ENCODE assay signal across 22 mouse cellular contexts in genomic region chr1:191864551-191865027, GRCm38 (mm10).
"Had no signal": no experiment of that assay in that cellular context is flagged by ENCODE, and none has a peak within 500 bp of the region (broad histone marks: within the 10 kb centered on the region; RNA-seq: fewer than 3 reads in every experiment).

No protein-coding gene starts in this region.

- H3K36me3 ChIP-seq: kidney, embryonic 15.5 days; limb, embryonic 12.5 days; liver, embryonic 12.5 days; liver, embryonic 15.5 days; lung, embryonic 15.5 days; midbrain, embryonic 12.5 days; neural tube, embryonic 12.5 days; neural tube, embryonic 15.5 days had no signal

- H3K4me3 ChIP-seq: kidney, embryonic 15.5 days; left cerebral cortex, adult 2 months; limb, embryonic 12.5 days; liver, embryonic 12.5 days; liver, embryonic 15.5 days; lung, embryonic 15.5 days; midbrain, embryonic 12.5 days; neural tube, embryonic 12.5 days; neural tube, embryonic 15.5 days had no signal

- H3K4me1 ChIP-seq: kidney, embryonic 15.5 days; limb, embryonic 12.5 days; liver, embryonic 12.5 days; liver, embryonic 15.5 days; lung, embryonic 15.5 days; midbrain, embryonic 12.5 days; neural tube, embryonic 12.5 days; neural tube, embryonic 15.5 days had no signal

- H3K27ac ChIP-seq: kidney, embryonic 15.5 days; left cerebral cortex, adult 2 months; limb, embryonic 12.5 days; liver, embryonic 12.5 days; liver, embryonic 15.5 days; lung, embryonic 15.5 days; midbrain, embryonic 12.5 days; neural tube, embryonic 12.5 days; neural tube, embryonic 15.5 days had no signal

- DNase-seq: kidney, adult 11 months; kidney, adult 8-10 months; kidney, postnatal 10 days; kidney, postnatal 36 days; layer of hippocampus, postnatal 36 days; liver; lung, adult 18-20 months; lung, postnatal 10 days; lung, postnatal 36 days; thymus, adult 2 months; thymus, postnatal 14 days; thymus, postnatal 4 days had no signal

- ATAC-seq: liver, embryonic 12.5 days; midbrain, embryonic 16.5 days had no signal

- H3K9me3 ChIP-seq: kidney, embryonic 15.5 days; limb, embryonic 12.5 days; liver, embryonic 12.5 days; liver, embryonic 15.5 days; lung, embryonic 15.5 days; midbrain, embryonic 12.5 days; neural tube, embryonic 12.5 days; neural tube, embryonic 15.5 days had no signal

- H3K4me2 ChIP-seq: kidney, embryonic 15.5 days; limb, embryonic 12.5 days; liver, embryonic 12.5 days; liver, embryonic 15.5 days; lung, embryonic 15.5 days; midbrain, embryonic 12.5 days; neural tube, embryonic 12.5 days; neural tube, embryonic 15.5 days had no signal

- H3K9ac ChIP-seq: kidney, embryonic 15.5 days; limb, embryonic 12.5 days; liver, embryonic 12.5 days; liver, embryonic 15.5 days; lung, embryonic 15.5 days; midbrain, embryonic 12.5 days; neural tube, embryonic 12.5 days; neural tube, embryonic 15.5 days had no signal

- H3K27me3 ChIP-seq: kidney, embryonic 15.5 days; limb, embryonic 12.5 days; lung, embryonic 15.5 days; neural tube, embryonic 12.5 days; neural tube, embryonic 15.5 days had no signal
